Mouse (Mus musculus): Measurements from ENCODE around the gene Lrrtm1.

Gene Lrrtm1

DNA sequence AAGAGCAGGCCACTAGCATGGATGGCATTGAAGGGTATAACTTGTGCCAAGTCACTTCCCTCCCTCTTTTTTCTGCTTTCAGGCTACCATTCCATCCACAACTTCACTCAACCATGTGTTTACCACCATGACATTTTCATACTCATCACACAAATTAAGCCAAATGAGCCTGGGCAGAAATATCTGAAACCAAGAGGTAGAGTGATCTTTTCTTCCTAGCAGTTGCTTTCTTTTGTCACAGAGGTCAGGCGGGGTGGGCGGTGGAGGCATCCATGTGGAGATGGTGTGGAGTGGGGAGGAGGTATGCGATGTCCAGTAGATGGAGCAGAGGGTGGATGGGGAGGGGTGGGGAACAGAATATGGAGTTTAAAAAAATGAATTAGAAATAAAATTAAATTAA lies 64.3 kb downstream of the Lrrtm1 start:
- DNase-seq (ENCODE audit: low spot score in 2 of 2) = no peak

All from left cerebral cortex, adult 9 months (tissue).